Mouse (Mus musculus) liver, embryonic 11.5 days (tissue): ENCODE measurements around the gene Rtl6. TPM values are rescaled to one million over a fixed set of nuclear protein-coding genes. Genes with fewer than 3 reads are reported as not detected.

Experiments used
- ATAC-seq: fragments of 200-750 bp; cut with Nextera tagmentation; replicated peaks from 2 replicates; pipeline ENCODE4 v1.8.0; 2017; ENCODE audit warnings: moderate number of reproducible peaks, mild to moderate bottlenecking, moderate TSS enrichment, moderate library complexity; ENCODE audit not compliant: low FRiP score
- DNase-seq: peaks from one replicate; pipeline ENCODE4 v3.0.0-alpha.2; 2017; ENCODE audit warnings: low spot score
- H3K27ac ChIP-seq: fragments of 300-500 bp; sonication (generic); 2 replicates; pipeline ENCODE4 v1.5.1; 2014; ENCODE audit warnings: mild to moderate bottlenecking, low read depth, low read length, control low read depth
- H3K27me3 ChIP-seq: fragments of 300-500 bp; sonication (generic); replicated peaks from 2 replicates; pipeline ENCODE4 v1.6.1; 2014; ENCODE audit warnings: low read length, mixed read lengths; ENCODE audit not compliant: control insufficient read depth, insufficient read depth
- H3K36me3 ChIP-seq: fragments of 300-500 bp; sonication (generic); 2 replicates; pipeline ENCODE4 v1.6.1; 2014; ENCODE audit warnings: mild to moderate bottlenecking, low read length, moderate library complexity, mixed read lengths; ENCODE audit not compliant: control insufficient read depth, insufficient read depth
- H3K4me1 ChIP-seq: fragments of 300-500 bp; sonication (generic); replicated peaks from 2 replicates; pipeline ENCODE4 v1.6.1; 2014; ENCODE audit warnings: low read length, mixed read lengths; ENCODE audit not compliant: control insufficient read depth, insufficient read depth
- H3K4me2 ChIP-seq: fragments of 300-500 bp; sonication (generic); 2 replicates; pipeline ENCODE4 v1.6.1; 2014; ENCODE audit warnings: mild to moderate bottlenecking, control low read depth, moderate library complexity
- H3K4me3 ChIP-seq: fragments of 300-500 bp; sonication (generic); 2 replicates; pipeline ENCODE4 v1.5.1; 2014; ENCODE audit warnings: low read depth, low read length, control low read depth
- H3K9ac ChIP-seq: fragments of 300-500 bp; sonication (generic); 2 replicates; pipeline ENCODE4 v1.6.1; 2014; ENCODE audit warnings: low read depth, low read length, control low read depth
- H3K9me3 ChIP-seq: fragments of 300-500 bp; sonication (generic); 2 replicates; pipeline ENCODE4 v1.6.1; 2016; ENCODE audit warnings: low read length, inconsistent platforms, mixed read lengths; ENCODE audit not compliant: control insufficient read depth
- WGBS: fragments of 180-500 bp; shearing (Covaris S2); extraction: QIAGEN DNeasy Blood & Tissue Kit; methylation state at CpG from one replicate; pipeline ENCODE4 v1.1.7; 2014; 5-methylcytosine and 5-hydroxymethylcytosine counted together
- polyA plus RNA-seq: library from polyadenylated mRNA; unstranded; fragments of >200 nt; fragmentation: Nextera tagmentation; extraction: Ambion mirVana; gene quantifications from 2 replicates; pipeline ENCODE4 v1.2.1, GENCODE M21; 2014

Rtl6 gene
- polyA plus RNA-seq, 1 experiment from 2014 or later = 5.2 TPM

DNA sequence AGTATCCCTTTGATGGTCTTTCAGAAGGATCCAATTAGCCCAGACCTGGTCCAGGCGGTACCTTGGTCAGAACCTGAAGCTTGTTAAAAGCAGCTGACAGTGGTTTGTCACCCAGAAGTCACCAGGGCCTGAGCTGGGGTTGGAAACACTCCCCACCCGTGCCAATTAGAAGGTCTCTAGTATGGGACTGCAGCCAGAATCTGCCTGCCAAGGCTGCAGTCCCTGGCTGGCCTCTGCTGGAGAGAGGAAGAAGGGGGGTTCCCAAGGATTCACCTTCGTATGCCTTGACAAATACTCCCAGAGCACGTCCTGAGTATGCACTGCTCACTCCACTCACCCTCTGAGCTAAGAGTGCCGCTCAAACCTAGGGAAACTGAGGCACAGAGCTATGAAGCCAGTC, 34.6 kb upstream of the Rtl6 start:
- Histone ChIP-seq H3K9me3 (no peaks in the 10 kb centered on the region), H3K27me3 (no peaks in the 10 kb centered on the region), H3K27ac (no peak overlapping the region), H3K4me2 (no peak overlapping the region), H3K4me3 (no peak overlapping the region), H3K4me1 (0 out of 2 replicates have a peak, but pooled peaks cover 7% of the 10 kb centered on the region), H3K9ac (no peak overlapping the region), H3K36me3 (no peaks in the 10 kb centered on the region)
- ATAC-seq (no peak), DNase-seq (no peak)
- WGBS = 66% methylated on average over 5 of the region's 5 CpGs

DNA sequence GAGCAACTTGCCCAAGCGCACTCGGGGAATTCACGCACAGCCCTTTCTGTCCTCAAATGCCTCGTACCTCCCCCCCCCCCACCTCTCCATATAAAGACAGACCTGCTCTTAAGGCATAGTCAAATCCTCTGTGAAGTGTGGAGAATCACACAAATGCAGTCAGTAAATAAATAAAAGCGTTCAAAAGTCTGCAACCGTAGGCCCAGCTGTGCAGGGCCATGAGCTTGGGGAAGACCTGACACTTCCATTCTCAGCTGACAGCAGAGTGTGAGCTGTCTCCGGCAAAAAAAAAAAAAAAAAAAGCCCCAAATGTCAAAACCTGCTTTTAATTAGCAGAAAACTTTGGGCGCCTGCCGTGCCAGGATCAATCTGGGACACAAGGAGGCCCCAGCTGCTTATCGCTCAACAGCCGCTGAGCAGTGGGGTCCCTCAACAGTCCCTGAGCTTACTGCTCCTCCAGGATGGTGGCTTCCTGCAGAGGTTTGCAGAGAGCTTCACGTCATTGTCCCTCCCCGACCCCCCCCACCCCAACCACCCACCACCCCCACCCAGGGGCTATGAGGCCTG, 34.0 kb upstream of the Rtl6 start:
- WGBS = 42% methylated on average over 13 of the region's 13 CpGs
- Histone ChIP-seq H3K36me3 (no peaks in the 10 kb centered on the region), H3K27me3 (no peaks in the 10 kb centered on the region), H3K27ac (no peak overlapping the region), H3K4me3 (no peak overlapping the region), H3K9me3 (no peaks in the 10 kb centered on the region), H3K4me1 (0 out of 2 replicates have a peak, but pooled peaks cover 7% of the 10 kb centered on the region), H3K4me2 (no peak overlapping the region), H3K9ac (no peak overlapping the region)
- ATAC-seq = no peak; the same call in 1 of the 2 replicates
- DNase-seq = no peak

DNA sequence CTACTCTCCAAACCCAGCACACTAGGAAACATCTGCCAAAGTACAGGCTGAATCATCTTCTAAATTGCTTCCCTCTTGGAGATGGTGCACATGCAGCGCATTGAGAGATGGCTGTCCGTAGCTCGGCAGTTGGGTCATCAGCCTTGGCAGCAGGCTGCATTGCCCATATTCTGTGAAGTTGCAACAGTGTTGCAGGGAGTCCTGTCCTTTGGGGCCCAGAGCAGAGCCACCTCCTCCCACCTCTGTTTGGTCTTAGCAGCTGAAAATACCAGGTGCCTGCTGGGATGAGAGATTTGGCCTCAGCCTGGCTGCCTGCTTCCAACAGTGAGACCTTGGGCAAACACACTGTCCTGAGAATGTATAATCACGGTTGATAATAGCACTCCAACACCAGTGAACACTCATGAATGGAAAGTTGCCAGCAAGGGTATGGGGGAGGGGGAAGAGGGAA, 30.8 kb upstream of the Rtl6 start:
- H3K27me3 ChIP-seq = no peaks in the 10 kb centered on the region
- H3K4me2 ChIP-seq = no peak overlapping the region
- ATAC-seq (no peak), DNase-seq (no peak)
- no peak overlapping the region for H3K4me3 ChIP-seq
- H3K36me3 ChIP-seq = no peaks in the 10 kb centered on the region
- H3K9me3 ChIP-seq = no peaks in the 10 kb centered on the region
- no peak overlapping the region for H3K27ac ChIP-seq
- WGBS = 65% methylated on average over 4 of the region's 4 CpGs
- H3K4me1 ChIP-seq = 0 out of 2 replicates have a peak, but pooled peaks cover 5% of the 10 kb centered on the region
- no peak overlapping the region for H3K9ac ChIP-seq

DNA sequence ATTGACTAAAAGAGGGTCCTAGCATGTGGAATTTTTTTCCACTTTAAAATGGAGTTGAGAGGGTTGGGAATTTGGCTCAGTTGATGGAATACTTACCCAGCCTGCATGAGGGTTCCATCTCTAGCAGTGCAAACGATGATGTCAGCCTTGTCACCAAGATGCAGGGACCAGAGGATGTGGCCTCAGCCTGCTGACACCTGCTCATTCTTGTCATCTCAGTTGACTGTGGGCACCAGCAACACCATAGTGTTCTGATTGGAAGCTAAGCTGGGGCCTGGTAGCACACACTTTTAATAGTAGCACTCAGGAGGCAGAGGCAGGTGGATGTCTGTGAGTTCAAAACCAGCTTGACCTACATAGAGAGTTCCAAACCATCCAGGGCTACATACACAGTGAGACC, 21.0 kb upstream of the Rtl6 start:
- 61% methylated on average over 1 of the region's 1 CpGs for WGBS
- Histone ChIP-seq H3K36me3 (no peaks in the 10 kb centered on the region), H3K4me1 (no peaks in the 10 kb centered on the region), H3K4me3 (no peak overlapping the region), H3K9ac (no peak overlapping the region), H3K27ac (no peak overlapping the region), H3K27me3 (no peaks in the 10 kb centered on the region), H3K4me2 (no peak overlapping the region), H3K9me3 (no peaks in the 10 kb centered on the region)
- ATAC-seq (no peak), DNase-seq (no peak)

DNA sequence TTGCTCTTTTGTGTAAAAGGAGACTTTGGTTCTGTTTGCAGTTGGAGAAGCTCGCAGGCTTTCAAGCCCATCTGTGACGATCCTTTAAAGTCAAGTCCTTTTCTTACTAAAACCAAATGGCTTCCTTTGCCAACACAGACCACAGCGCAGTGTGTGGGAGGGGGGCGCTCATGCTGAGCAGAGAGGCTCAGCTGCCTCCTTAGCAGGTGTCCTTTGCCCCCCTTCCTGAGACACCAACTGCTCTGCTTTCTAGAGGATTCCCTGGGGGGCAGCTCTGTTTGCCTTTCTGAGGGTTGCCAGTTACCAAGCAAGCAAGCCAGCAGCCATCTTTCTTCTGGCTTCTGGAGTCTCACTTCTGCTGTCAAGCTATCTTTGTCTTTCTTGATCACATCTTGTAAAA, 19.4 kb upstream of the Rtl6 start:
- ATAC-seq (no peak), DNase-seq (no peak)
- Histone ChIP-seq H3K36me3 (no peaks in the 10 kb centered on the region), H3K9ac (no peak overlapping the region), H3K4me2 (no peak overlapping the region), H3K9me3 (no peaks in the 10 kb centered on the region), H3K27ac (no peak overlapping the region), H3K4me1 (no peaks in the 10 kb centered on the region), H3K27me3 (no peaks in the 10 kb centered on the region), H3K4me3 (no peak overlapping the region)
- 48% methylated on average over 4 of the region's 4 CpGs for WGBS

DNA sequence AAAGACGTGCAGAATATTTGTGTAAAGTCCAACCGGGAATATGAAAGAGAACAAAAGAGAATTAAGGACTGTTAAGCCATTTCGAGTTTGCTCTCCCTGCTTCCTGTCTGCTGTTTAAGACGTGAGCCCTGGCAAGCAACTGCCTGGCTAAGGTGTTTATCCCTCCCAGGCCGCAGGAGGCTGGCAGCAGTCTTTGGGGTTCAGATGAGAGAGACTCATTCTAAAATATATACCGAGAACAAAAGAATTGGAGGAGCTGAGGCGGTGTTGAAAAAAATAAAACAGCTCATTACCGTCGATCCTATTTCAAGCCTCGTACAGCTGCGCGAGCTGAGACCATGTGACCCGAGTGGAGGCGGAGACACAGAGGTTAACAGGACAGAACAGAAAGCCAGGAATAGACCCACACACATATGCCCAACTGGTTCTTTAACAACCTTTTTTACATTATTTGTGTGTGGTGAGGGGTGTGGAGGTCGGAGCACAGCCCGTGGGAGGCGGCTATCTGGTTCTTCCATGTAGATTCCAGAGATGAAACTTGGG, 9.0 kb upstream of the Rtl6 start:
- ATAC-seq (no peak), DNase-seq (no peak)
- Histone ChIP-seq H3K27ac (no peak overlapping the region), H3K36me3 (no peaks in the 10 kb centered on the region), H3K4me3 (no peak overlapping the region), H3K4me2 (no peak overlapping the region), H3K27me3 (no peaks in the 10 kb centered on the region), H3K9ac (no peak overlapping the region), H3K9me3 (no peaks in the 10 kb centered on the region), H3K4me1 (no peaks in the 10 kb centered on the region)
- 58% methylated on average over 17 of the region's 17 CpGs for WGBS

DNA sequence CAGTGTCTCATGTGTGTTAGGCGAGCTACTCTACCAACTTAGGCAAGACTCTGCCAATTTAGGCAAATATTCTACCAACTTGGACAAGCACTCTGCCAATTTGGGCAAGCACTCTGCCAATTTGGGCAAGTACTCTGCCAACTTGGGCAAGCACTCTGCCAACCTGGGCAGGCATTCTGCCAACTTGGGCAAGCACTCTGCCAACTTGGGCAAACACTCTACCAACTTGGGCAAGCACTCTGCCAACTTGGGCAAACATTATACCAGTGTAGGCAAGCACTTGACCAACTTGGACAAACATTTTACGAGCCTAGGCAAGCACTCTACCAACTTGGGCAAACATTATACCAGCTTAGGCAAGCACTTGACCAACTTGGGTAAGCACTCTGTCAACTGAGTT, 3.9 kb upstream of the Rtl6 start:
- no peaks in the 10 kb centered on the region for H3K27me3 ChIP-seq
- 78% methylated on average over 2 of the region's 2 CpGs for WGBS
- no peak overlapping the region for H3K4me3 ChIP-seq
- peaks cover 3% of the 10 kb centered on the region; the same call in 1 of the 2 replicates for H3K9me3 ChIP-seq
- no peak for DNase-seq
- no peak overlapping the region for H3K9ac ChIP-seq
- H3K4me2 ChIP-seq = no peak overlapping the region
- no peaks in the 10 kb centered on the region for H3K36me3 ChIP-seq
- H3K4me1 ChIP-seq = no peaks in the 10 kb centered on the region; the same call in 1 of the 2 replicates
- ATAC-seq = no peak
- H3K27ac ChIP-seq = no peak overlapping the region

DNA sequence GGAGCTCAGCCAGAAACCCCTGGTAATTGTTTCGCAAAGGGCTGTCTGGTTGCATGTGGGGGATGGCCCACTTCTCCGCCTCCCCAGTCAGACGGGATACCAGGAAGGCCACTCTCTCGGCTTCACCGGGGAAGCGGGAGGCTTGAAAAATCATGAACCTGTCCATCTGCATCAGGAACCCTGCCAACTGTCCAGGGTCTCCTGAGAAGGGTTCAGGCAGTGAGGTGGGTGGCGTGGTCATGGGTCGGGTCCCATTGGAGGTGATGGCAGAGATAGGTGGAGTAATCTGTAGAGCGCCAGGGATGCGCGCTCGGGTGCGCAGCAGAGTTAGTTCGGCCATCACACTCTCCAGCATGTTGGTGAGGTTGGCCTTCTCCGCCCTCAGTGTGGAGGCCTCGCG, 949 bp downstream of the Rtl6 start:
- Histone ChIP-seq H3K27me3 (no peaks in the 10 kb centered on the region), H3K27ac (no peak overlapping the region), H3K4me3 (peak overlapping the region; percentile 68; the same call in 1 of the 2 replicates), H3K4me2 (peak overlapping the region; percentile 76), H3K4me1 (no peaks in the 10 kb centered on the region; the same call in 1 of the 2 replicates), H3K9ac (no peak overlapping the region), H3K36me3 (no peaks in the 10 kb centered on the region), H3K9me3 (peaks cover 5% of the 10 kb centered on the region; the same call in 1 of the 2 replicates)
- 95% methylated on average over 17 of the region's 17 CpGs for WGBS
- ATAC-seq (no peak), DNase-seq (no peak)

DNA sequence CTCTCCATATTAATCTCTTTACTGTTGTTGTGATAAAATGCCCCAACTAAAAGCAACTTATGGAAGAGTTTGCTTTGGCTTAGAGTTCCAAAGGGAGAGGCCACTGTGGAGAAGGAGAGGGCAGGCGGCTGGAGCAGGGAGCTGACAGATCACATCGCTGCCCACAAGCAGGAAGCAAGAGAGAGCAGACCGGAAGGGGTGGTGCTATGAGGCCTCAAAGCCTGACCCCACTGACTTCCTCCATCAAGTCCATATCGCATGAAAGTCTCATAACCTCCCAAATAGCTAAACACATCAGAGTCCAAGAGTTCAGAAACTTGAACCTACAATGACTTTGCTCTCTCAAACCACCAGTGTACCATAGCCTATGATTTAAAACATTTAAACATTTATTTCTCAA, 6.6 kb downstream of the Rtl6 start:
- no peaks in the 10 kb centered on the region for H3K27me3 ChIP-seq
- H3K4me2 ChIP-seq = no peak overlapping the region
- H3K36me3 ChIP-seq = no peaks in the 10 kb centered on the region
- no peak overlapping the region for H3K4me3 ChIP-seq
- ATAC-seq (no peak), DNase-seq (no peak)
- H3K9me3 ChIP-seq = no peaks in the 10 kb centered on the region
- no peak overlapping the region for H3K9ac ChIP-seq
- no peak overlapping the region for H3K27ac ChIP-seq
- H3K4me1 ChIP-seq = no peaks in the 10 kb centered on the region
- 46% methylated on average over 4 of the region's 4 CpGs for WGBS
